Mouse (Mus musculus) stomach, embryonic 15.5 days (tissue): ENCODE results near the gene Glyat. TPM values are rescaled to one million over a fixed set of nuclear protein-coding genes. Genes with fewer than 3 reads are reported as not detected.

Source experiments
- ATAC-seq: fragments of 200-750 bp; cut with Nextera tagmentation; 2 replicates; pipeline ENCODE4 v1.8.0; 2017; ENCODE audit warnings: low read depth, moderate number of reproducible peaks, moderate TSS enrichment; ENCODE audit not compliant: insufficient read depth, low FRiP score
- H3K27ac ChIP-seq: fragments of 300-500 bp; sonication (generic); 2 replicates; pipeline ENCODE4 v1.5.1; 2015; ENCODE audit warnings: mild to moderate bottlenecking, inconsistent platforms
- H3K27me3 ChIP-seq: fragments of 300-500 bp; sonication (generic); replicated peaks from 2 replicates; pipeline ENCODE4 v1.6.1; 2015; ENCODE audit warnings: inconsistent platforms
- H3K36me3 ChIP-seq: fragments of 300-500 bp; sonication (generic); 2 replicates; pipeline ENCODE4 v1.6.1; 2015; ENCODE audit warnings: inconsistent platforms
- H3K4me1 ChIP-seq: fragments of 300-500 bp; sonication (generic); 2 replicates; pipeline ENCODE4 v1.6.1; 2015; ENCODE audit warnings: inconsistent platforms
- H3K4me2 ChIP-seq: fragments of 300-500 bp; sonication (generic); 2 replicates; pipeline ENCODE4 v1.6.1; 2015; ENCODE audit warnings: mild to moderate bottlenecking, inconsistent platforms
- H3K4me3 ChIP-seq: fragments of 300-500 bp; sonication (generic); replicated peaks from 2 replicates; pipeline ENCODE4 v1.5.1; 2015; ENCODE audit warnings: inconsistent platforms
- H3K9ac ChIP-seq: fragments of 300-500 bp; sonication (generic); 2 replicates; pipeline ENCODE4 v1.6.1; 2015; ENCODE audit warnings: inconsistent platforms
- H3K9me3 ChIP-seq: fragments of 300-500 bp; sonication (generic); 2 replicates; pipeline ENCODE4 v1.6.1; 2016; ENCODE audit warnings: inconsistent platforms
- WGBS: fragments of 180-500 bp; shearing (Covaris S2); methylation state at CpG from one replicate; pipeline ENCODE4 v1.1.7; 2015; 5-methylcytosine and 5-hydroxymethylcytosine counted together
- polyA plus RNA-seq: library from polyadenylated mRNA; unstranded; fragments of >200 nt; fragmentation: Nextera tagmentation; extraction: Ambion mirVana; gene quantifications from 2 replicates; pipeline ENCODE4 v1.2.1, GENCODE M21; 2015

Gene Glyat
- polyA plus RNA-seq, 1 experiment from 2014 or later, result not detected

- Histone ChIP-seq H3K9ac (no peak within 1 kb of the TSS), H3K36me3 (no peaks in the 10 kb centered on the region), H3K4me3 (no peak within 1 kb of the TSS), H3K4me1 (no peaks in the 10 kb centered on the region), H3K27me3 (no peaks in the 10 kb centered on the region), H3K4me2 (no peak within 1 kb of the TSS), H3K9me3 (no peaks in the 10 kb centered on the region), H3K27ac (no peak within 1 kb of the TSS)
- ATAC-seq, result no peak
- WGBS, result 59% methylated on average over 3 of the region's 3 CpGs
Measured at GRCm38 (mm10) chr19:12695590-12695989, 62.5 kb downstream of the Glyat start, which contains the start of gene Keg1. TSS of gene Keg1 (plus strand) at chr19:12695786.

DNA sequence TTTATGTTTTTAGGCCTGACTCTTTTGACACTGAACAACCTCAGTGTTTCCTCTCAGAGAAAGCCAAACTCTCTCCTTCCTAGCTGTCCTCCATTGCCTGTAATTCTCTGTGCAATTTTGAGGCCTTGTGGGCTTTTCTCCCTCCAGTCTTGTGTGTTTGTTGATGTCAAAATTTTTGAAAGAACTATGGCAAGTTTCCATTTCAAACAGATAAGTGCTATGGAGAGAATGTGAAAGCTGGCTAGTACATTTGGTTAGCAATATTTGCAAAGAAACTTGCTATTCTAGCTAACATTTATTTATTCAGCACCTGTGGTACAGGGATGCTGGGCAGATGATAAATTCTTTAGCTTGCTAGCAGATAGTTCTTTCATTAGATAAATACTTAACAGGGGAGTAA is 63.1 kb downstream of the Glyat start:
- Histone ChIP-seq H3K4me1 (no peaks in the 10 kb centered on the region), H3K4me2 (no peak overlapping the region), H3K36me3 (no peaks in the 10 kb centered on the region), H3K27ac (no peak overlapping the region), H3K27me3 (no peaks in the 10 kb centered on the region), H3K4me3 (no peak overlapping the region), H3K9ac (no peak overlapping the region), H3K9me3 (no peaks in the 10 kb centered on the region)
- ATAC-seq, result no peak

Other genes with a start within 250 kb of the Glyat start
- not detected in 2 replicates for gene Olfr1440, start 246.0 kb upstream of the Glyat start, polyA plus RNA-seq
- not detected in 2 replicates for gene Olfr1441, start 215.9 kb upstream of the Glyat start, polyA plus RNA-seq
- not detected in 2 replicates for gene Pfpl, start 205.4 kb upstream of the Glyat start, polyA plus RNA-seq
- gene Mpeg1, start 172.5 kb upstream of the Glyat start, polyA plus RNA-seq, result 1.2 and 1.3 TPM in 2 replicates
- gene Dtx4, start 131.9 kb upstream of the Glyat start, polyA plus RNA-seq, result 14.7 and 18.6 TPM in 2 replicates
- gene Fam111a, start 87.6 kb upstream of the Glyat start, polyA plus RNA-seq, result 20.5 and 21.1 TPM in 2 replicates
- gene Gm4952, start 33.3 kb upstream of the Glyat start, polyA plus RNA-seq, result 0.32 and 0.43 TPM in 2 replicates
- not detected in 2 replicates for gene Olfr1442, start 37.1 kb downstream of the Glyat start, polyA plus RNA-seq
- not detected in 2 replicates for gene Olfr1443, start 44.8 kb downstream of the Glyat start, polyA plus RNA-seq
- gene Keg1, start 62.5 kb downstream of the Glyat start, polyA plus RNA-seq, result 0.43 and 0.82 TPM in 2 replicates
- gene Cntf, start 132.3 kb downstream of the Glyat start, polyA plus RNA-seq, result 1.2 TPM in 2 replicates
- 13.9 and 14.5 TPM in 2 replicates for gene Zfp91, start 162.8 kb downstream of the Glyat start, polyA plus RNA-seq
- gene Lpxn, start 162.9 kb downstream of the Glyat start, polyA plus RNA-seq, result 2.5 and 2.6 TPM in 2 replicates
- not detected in 2 replicates for gene Gm5244, start 213.4 kb downstream of the Glyat start, polyA plus RNA-seq
- gene Olfr1444, start 224.0 kb downstream of the Glyat start, polyA plus RNA-seq, result not detected in 2 replicates